Mouse (Mus musculus) midbrain, embryonic 16.5 days (tissue): ENCODE data around the gene Ercc5. TPM values are rescaled to one million over a fixed set of nuclear protein-coding genes. Genes with fewer than 3 reads are reported as not detected.

ENCODE experiments used
- ATAC-seq: fragments of 200-750 bp; cut with Nextera tagmentation; 2 replicates; pipeline ENCODE4 v1.8.0; 2017; ENCODE audit warnings: moderate TSS enrichment
- H3K27ac ChIP-seq: fragments of 300-500 bp; sonication (generic); 2 replicates; pipeline ENCODE4 v1.5.1; 2014; ENCODE audit warnings: mild to moderate bottlenecking, low read length, mixed read lengths
- H3K27me3 ChIP-seq: fragments of 300-500 bp; sonication (generic); 2 replicates; pipeline ENCODE4 v1.6.1; 2014; ENCODE audit warnings: low read depth, low read length, mixed read lengths; ENCODE audit not compliant: control insufficient read depth, insufficient read depth
- H3K36me3 ChIP-seq: fragments of 300-500 bp; sonication (generic); 2 replicates; pipeline ENCODE4 v1.6.1; 2014; ENCODE audit warnings: mild to moderate bottlenecking, low read length, moderate library complexity, mixed read lengths; ENCODE audit not compliant: control insufficient read depth, insufficient read depth
- H3K4me1 ChIP-seq: fragments of 300-500 bp; sonication (generic); 2 replicates; pipeline ENCODE4 v1.6.1; 2014; ENCODE audit warnings: mild to moderate bottlenecking, low read length, mixed read lengths; ENCODE audit not compliant: control insufficient read depth, insufficient read depth
- H3K4me2 ChIP-seq: fragments of 300-500 bp; sonication (generic); 2 replicates; pipeline ENCODE4 v1.6.1; 2014; ENCODE audit warnings: mild to moderate bottlenecking, low read length, mixed read lengths
- H3K4me3 ChIP-seq: fragments of 300-500 bp; sonication (generic); 2 replicates; pipeline ENCODE4 v1.5.1; 2014; ENCODE audit warnings: low read depth, mild to moderate bottlenecking, low read length, moderate library complexity, mixed read lengths
- H3K9ac ChIP-seq: fragments of 300-500 bp; sonication (generic); 2 replicates; pipeline ENCODE4 v1.6.1; 2014; ENCODE audit warnings: low read depth, low read length, mixed read lengths
- H3K9me3 ChIP-seq: fragments of 300-500 bp; sonication (generic); replicated peaks from 2 replicates; pipeline ENCODE4 v1.6.1; 2014; ENCODE audit warnings: mild to moderate bottlenecking, low read length, mixed read lengths; ENCODE audit not compliant: control insufficient read depth, poor library complexity, severe bottlenecking
- WGBS: fragments of 180-500 bp; shearing (Covaris S2); extraction: QIAGEN DNeasy Blood & Tissue Kit; methylation state at CpG from one replicate; pipeline ENCODE4 v1.1.7; 2014; 5-methylcytosine and 5-hydroxymethylcytosine counted together
- polyA plus RNA-seq: library from polyadenylated mRNA; unstranded; fragments of >200 nt; fragmentation: Nextera tagmentation; extraction: Ambion mirVana; gene quantifications from 2 replicates; pipeline ENCODE4 v1.2.1, GENCODE M21; 2015

The Ercc5 gene
- polyA plus RNA-seq, 1 experiment from 2014 or later, result 28.6 TPM

- peaks cover 60% of the 10 kb centered on the region for H3K36me3 ChIP-seq
- H3K4me2 ChIP-seq, result no peak overlapping the region
- no peak for ATAC-seq
- H3K9ac ChIP-seq, result no peak overlapping the region
- no peak overlapping the region for H3K4me3 ChIP-seq
- H3K27ac ChIP-seq, result no peak overlapping the region
- H3K9me3 ChIP-seq, result no peaks in the 10 kb centered on the region
- WGBS, result 94% methylated on average over 6 of the region's 6 CpGs
- no peaks in the 10 kb centered on the region for H3K4me1 ChIP-seq
- H3K27me3 ChIP-seq, result no peaks in the 10 kb centered on the region
Observed at GRCm38 (mm10) chr1:44161818-44162217, 14.3 kb downstream of the Ercc5 start.

DNA sequence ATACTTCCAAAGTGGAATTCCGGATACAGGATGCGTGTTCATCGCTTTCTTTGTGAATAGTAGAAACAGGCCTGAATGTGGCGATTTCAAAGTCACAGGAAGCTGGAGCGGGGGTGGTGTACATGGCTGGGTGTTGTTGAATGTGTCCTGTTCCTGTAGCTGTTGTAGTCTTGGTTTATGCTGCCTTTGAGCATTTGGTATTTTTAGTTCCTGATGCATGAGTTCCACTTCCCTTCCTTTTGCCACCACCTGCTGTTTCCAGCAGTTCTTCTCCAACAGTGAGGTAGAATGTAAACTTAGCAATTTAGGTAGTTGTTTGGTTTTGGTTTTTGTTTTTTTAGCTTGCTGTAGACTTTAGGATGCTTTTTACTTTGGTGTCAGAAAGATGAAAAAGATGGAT is 14.8 kb downstream of the Ercc5 start:
- no peak overlapping the region for H3K9ac ChIP-seq
- no peaks in the 10 kb centered on the region for H3K27me3 ChIP-seq
- no peak overlapping the region for H3K27ac ChIP-seq
- H3K4me3 ChIP-seq, result no peak overlapping the region
- H3K4me2 ChIP-seq, result no peak overlapping the region
- no peak for ATAC-seq
- WGBS, result 96% methylated on average over 5 of the region's 5 CpGs
- H3K4me1 ChIP-seq, result no peaks in the 10 kb centered on the region
- H3K36me3 ChIP-seq, result peaks cover 66% of the 10 kb centered on the region
- no peaks in the 10 kb centered on the region for H3K9me3 ChIP-seq

GRCm38 (mm10) chr1:44167859-44168383 is 20.4 kb downstream of the Ercc5 start:
- WGBS, result 96% methylated on average over 3 of the region's 3 CpGs

GRCm38 (mm10) chr1:44172656-44173055 is 25.1 kb downstream of the Ercc5 start:
- Histone ChIP-seq H3K27me3 (no peaks in the 10 kb centered on the region), H3K36me3 (peaks cover 47% of the 10 kb centered on the region), H3K9ac (no peak overlapping the region), H3K27ac (no peak overlapping the region), H3K4me2 (no peak overlapping the region), H3K4me1 (no peaks in the 10 kb centered on the region), H3K4me3 (no peak overlapping the region), H3K9me3 (no peaks in the 10 kb centered on the region; the same call in 1 of the 2 replicates)
- no peak for ATAC-seq
- WGBS, result 97% methylated on average over 4 of the region's 4 CpGs

More at GRCm38 (mm10) chr1:44167859-44168383, 20.4 kb downstream of the Ercc5 start:
- peaks cover 52% of the 10 kb centered on the region for H3K36me3 ChIP-seq
- no peak overlapping the region for H3K4me2 ChIP-seq
- H3K27ac ChIP-seq, result no peak overlapping the region
- no peaks in the 10 kb centered on the region; the same call in 1 of the 2 replicates for H3K9me3 ChIP-seq
- no peaks in the 10 kb centered on the region for H3K4me1 ChIP-seq
- no peak overlapping the region for H3K9ac ChIP-seq
- no peak overlapping the region for H3K4me3 ChIP-seq
- H3K27me3 ChIP-seq, result no peaks in the 10 kb centered on the region
- no peak for ATAC-seq

DNA sequence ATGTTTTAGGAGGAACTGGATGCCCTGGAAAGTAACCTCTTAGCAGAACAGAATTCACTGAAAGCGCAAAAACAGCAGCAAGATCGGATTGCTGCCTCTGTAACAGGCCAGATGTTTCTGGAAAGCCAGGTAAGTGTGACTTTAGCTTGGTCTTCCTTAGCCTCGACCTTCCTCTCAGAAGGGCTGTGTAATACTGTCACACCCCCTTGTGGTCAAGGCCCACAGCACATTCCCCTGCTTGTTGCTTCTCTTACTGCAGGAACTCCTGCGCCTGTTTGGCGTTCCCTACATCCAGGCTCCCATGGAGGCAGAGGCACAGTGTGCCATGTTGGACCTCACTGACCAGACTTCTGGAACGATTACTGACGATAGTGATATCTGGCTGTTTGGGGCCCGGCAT is 26.4 kb downstream of the Ercc5 start:
- Histone ChIP-seq H3K9ac (no peak overlapping the region), H3K4me3 (no peak overlapping the region), H3K4me2 (no peak overlapping the region), H3K9me3 (no peaks in the 10 kb centered on the region; the same call in 1 of the 2 replicates), H3K27me3 (no peaks in the 10 kb centered on the region), H3K27ac (no peak overlapping the region), H3K4me1 (no peaks in the 10 kb centered on the region), H3K36me3 (peaks cover 46% of the 10 kb centered on the region)
- no peak for ATAC-seq
- 92% methylated on average over 8 of the region's 8 CpGs for WGBS

DNA sequence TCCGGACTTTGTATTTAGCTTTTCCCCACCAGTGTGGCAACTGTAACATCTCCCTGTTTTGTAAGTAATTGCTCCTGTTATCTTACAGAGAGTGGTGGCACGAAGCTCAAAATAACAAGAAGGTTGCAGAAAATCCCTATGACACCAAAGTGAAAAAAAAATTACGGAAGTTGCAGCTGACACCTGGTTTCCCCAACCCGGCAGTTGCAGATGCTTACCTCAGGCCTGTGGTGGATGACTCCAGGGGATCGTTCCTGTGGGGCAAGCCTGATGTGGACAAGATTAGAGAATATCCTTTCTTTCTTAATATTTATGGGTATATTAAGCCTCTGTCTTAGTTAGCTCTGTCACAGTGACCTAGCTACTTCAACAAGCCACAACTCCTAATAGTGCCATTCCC is 30.5 kb downstream of the Ercc5 start:
- H3K4me1 ChIP-seq, result no peaks in the 10 kb centered on the region
- no peak overlapping the region for H3K4me3 ChIP-seq
- no peak overlapping the region for H3K9ac ChIP-seq
- H3K27me3 ChIP-seq, result no peaks in the 10 kb centered on the region
- ATAC-seq, result no peak
- H3K9me3 ChIP-seq, result no peaks in the 10 kb centered on the region
- 94% methylated on average over 5 of the region's 5 CpGs for WGBS
- peaks cover 40% of the 10 kb centered on the region for H3K36me3 ChIP-seq
- no peak overlapping the region for H3K4me2 ChIP-seq
- no peak overlapping the region for H3K27ac ChIP-seq

GRCm38 (mm10) chr1:44186396-44186795 is 38.9 kb downstream of the Ercc5 start:
- no peak for ATAC-seq
- no peak overlapping the region for H3K9ac ChIP-seq

DNA sequence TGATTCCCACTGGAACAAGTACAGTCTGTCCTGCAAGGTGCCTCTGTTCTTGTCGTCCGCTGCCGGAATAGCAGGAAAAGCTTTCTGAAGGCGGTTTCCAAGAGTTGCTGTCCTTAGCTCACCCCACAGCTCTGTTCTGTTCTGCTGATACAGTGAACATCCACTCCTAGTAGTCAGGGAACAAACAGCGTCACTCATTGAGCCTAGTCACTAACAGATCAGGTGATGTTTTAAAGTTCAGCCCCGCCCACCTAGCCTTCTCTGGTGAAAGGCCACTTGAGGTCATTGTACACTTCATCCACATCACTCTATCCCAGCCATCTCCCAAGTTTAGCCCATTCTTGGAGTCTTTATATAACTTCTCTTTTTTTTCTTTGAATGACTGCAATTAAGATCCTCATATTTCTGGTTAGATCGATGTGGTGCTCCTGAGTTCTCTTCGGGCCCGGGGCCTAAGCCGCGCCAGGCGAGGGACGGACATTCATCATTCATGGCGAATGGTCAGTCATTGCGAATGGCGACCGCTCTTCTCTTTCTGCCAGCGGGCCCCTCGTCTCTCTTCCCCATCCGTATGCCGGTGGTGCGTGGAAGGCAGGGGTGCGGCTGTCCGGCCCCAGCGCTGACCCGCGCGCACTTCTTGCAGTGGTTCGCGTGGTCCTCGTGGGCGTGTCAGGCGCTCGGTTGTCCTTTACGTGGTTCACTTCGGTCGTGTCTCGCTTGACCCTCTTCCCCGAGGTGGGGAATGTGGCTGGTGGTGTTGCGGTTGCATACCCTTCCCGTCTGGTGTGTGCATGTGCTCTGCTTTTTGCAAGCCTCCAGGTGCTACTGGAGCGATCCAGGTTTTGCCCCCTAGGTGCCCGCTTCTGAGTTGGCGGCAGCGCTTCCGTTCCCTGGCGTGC is 51.0 kb downstream of the Ercc5 start:
- H3K27ac ChIP-seq, result no peak overlapping the region
- peak overlapping the region; percentile 93 for H3K4me2 ChIP-seq
- 0 out of 2 replicates have a peak, but pooled peaks cover 4% of the 10 kb centered on the region for H3K4me1 ChIP-seq
- no peaks in the 10 kb centered on the region for H3K9me3 ChIP-seq
- no peaks in the 10 kb centered on the region for H3K36me3 ChIP-seq
- ATAC-seq, result peak; percentile 87
- H3K9ac ChIP-seq, result peak overlapping the region; percentile 64
- WGBS, result 13% methylated on average over 47 of the region's 47 CpGs
- H3K27me3 ChIP-seq, result no peaks in the 10 kb centered on the region
- H3K4me3 ChIP-seq, result peak overlapping the region; percentile 53

More at GRCm38 (mm10) chr1:44186396-44186795, 38.9 kb downstream of the Ercc5 start:
- Histone ChIP-seq H3K4me1 (no peaks in the 10 kb centered on the region), H3K27me3 (no peaks in the 10 kb centered on the region), H3K36me3 (peaks cover 9% of the 10 kb centered on the region; the same call in 1 of the 2 replicates), H3K9me3 (no peaks in the 10 kb centered on the region), H3K27ac (no peak overlapping the region), H3K4me2 (no peak overlapping the region), H3K4me3 (no peak overlapping the region)

GRCm38 (mm10) chr1:44202876-44203275 is 55.3 kb downstream of the Ercc5 start:
- no peak overlapping the region for H3K4me2 ChIP-seq
- H3K27ac ChIP-seq, result no peak overlapping the region
- H3K9me3 ChIP-seq, result no peaks in the 10 kb centered on the region
- 84% methylated on average over 15 of the region's 15 CpGs for WGBS
- H3K4me3 ChIP-seq, result no peak overlapping the region
- no peaks in the 10 kb centered on the region for H3K27me3 ChIP-seq
- H3K9ac ChIP-seq, result no peak overlapping the region
- 0 out of 2 replicates have a peak, but pooled peaks cover 4% of the 10 kb centered on the region for H3K4me1 ChIP-seq
- H3K36me3 ChIP-seq, result no peaks in the 10 kb centered on the region
- ATAC-seq, result no peak
